Mouse (Mus musculus) T-helper 17 cell (primary cell): ENCODE measurements around the gene Plekhh2.

Source experiments
- in situ Hi-C, 2 experiments: fragments of 300-600 bp; cut with MboI, MseI; formaldehyde crosslinking; loops; 1 replicate in 1 of 2; 2 replicates in 1 of 2; pipeline ENCODE4 v1.15.1; 2025; ENCODE audit warnings: high pct_unique_total_duplicates in 2 of 2

The Plekhh2 gene

GRCm38 (mm10) chr17:84606976-84607375, 95.3 kb downstream of the Plekhh2 start:
- in situ Hi-C loops: no loop called here

GRCm38 (mm10) chr17:84607617-84608016, 95.9 kb downstream of the Plekhh2 start:
- in situ Hi-C loops: no loop called here

- in situ Hi-C loops: no loop called here
Observed at GRCm38 (mm10) chr17:84608606-84609005, 96.9 kb downstream of the Plekhh2 start.

GRCm38 (mm10) chr17:84611500-84611899, 99.8 kb downstream of the Plekhh2 start:
- in situ Hi-C loops: no loop called here

GRCm38 (mm10) chr17:84611971-84612370, 100.3 kb downstream of the Plekhh2 start:
- in situ Hi-C loops: no loop called here

- in situ Hi-C loops: no loop called here
Observed at GRCm38 (mm10) chr17:84615811-84616210, 104.1 kb downstream of the Plekhh2 start.

- in situ Hi-C loops: no loop called here
Observed at GRCm38 (mm10) chr17:84616526-84617074, 104.9 kb downstream of the Plekhh2 start.

- in situ Hi-C loops: no loop called here
Observed at GRCm38 (mm10) chr17:84617953-84618352, 106.3 kb downstream of the Plekhh2 start.

GRCm38 (mm10) chr17:84619112-84619511, 107.4 kb downstream of the Plekhh2 start:
- in situ Hi-C loops: no loop called here

GRCm38 (mm10) chr17:84620076-84620475, 108.4 kb downstream of the Plekhh2 start:
- in situ Hi-C loops: no loop called here

GRCm38 (mm10) chr17:84620610-84621009, 108.9 kb downstream of the Plekhh2 start:
- in situ Hi-C loops: no loop called here

GRCm38 (mm10) chr17:84621209-84621608, 109.5 kb downstream of the Plekhh2 start:
- in situ Hi-C loops: no loop called here

GRCm38 (mm10) chr17:84622028-84622427, 110.3 kb downstream of the Plekhh2 start:
- in situ Hi-C loops: no loop called here

- in situ Hi-C loops: no loop called here
Observed at GRCm38 (mm10) chr17:84622873-84623272, 111.2 kb downstream of the Plekhh2 start.

- in situ Hi-C loops: no loop called here
Observed at GRCm38 (mm10) chr17:84626276-84626856, 114.7 kb downstream of the Plekhh2 start, which contains the start of gene Dync2li1. Gene Dync2li1 (plus strand): TSS chr17:84626496.

GRCm38 (mm10) chr17:84626857-84627305, 115.2 kb downstream of the Plekhh2 start:
- in situ Hi-C loops: no loop called here

GRCm38 (mm10) chr17:84627721-84628120, 116.0 kb downstream of the Plekhh2 start:
- in situ Hi-C loops: no loop called here

GRCm38 (mm10) chr17:84628611-84629010, 116.9 kb downstream of the Plekhh2 start:
- in situ Hi-C loops: no loop called here

GRCm38 (mm10) chr17:84631836-84632235, 120.1 kb downstream of the Plekhh2 start:
- in situ Hi-C loops: no loop called here

GRCm38 (mm10) chr17:84633443-84633842, 121.7 kb downstream of the Plekhh2 start:
- in situ Hi-C loops: no loop called here

- in situ Hi-C loops: no loop called here
Observed at GRCm38 (mm10) chr17:84636328-84636727, 124.6 kb downstream of the Plekhh2 start.

GRCm38 (mm10) chr17:84637971-84638370, 126.3 kb downstream of the Plekhh2 start:
- in situ Hi-C loops: no loop called here

- in situ Hi-C loops: no loop called here
Observed at GRCm38 (mm10) chr17:84639796-84640378, 128.2 kb downstream of the Plekhh2 start.
